Mouse (Mus musculus): ENCODE data around the gene Ust. TPM values are rescaled to one million over a fixed set of nuclear protein-coding genes. Genes with fewer than 3 reads are reported as not detected.

The Ust gene
- polyA plus RNA-seq, 1 experiment = 1.5 TPM

GRCm38 (mm10) chr10:8530505-8531051, 12.0 kb upstream of the Ust start:
- TF ChIP-seq CTCF (conservative IDR thresholded peaks at IDR 0.05; ENCODE audit: insufficient read depth, insufficient read length, low read depth, low read length) = no peak
- TF ChIP-seq POLR2A (IDR thresholded peaks at IDR 0.05; ENCODE audit: low read depth, low read length) = no peak

GRCm38 (mm10) chr10:8529173-8529572, 10.5 kb upstream of the Ust start:
- no peak overlapping the region for H3K4me3 ChIP-seq (ENCODE audit: insufficient read depth, low read depth, low read length)
- no peaks in the 10 kb centered on the region for H3K36me3 ChIP-seq (ENCODE audit: control insufficient read depth, insufficient read depth, low read length)
- peak; percentile 48 for TF ChIP-seq CTCF (conservative IDR thresholded peaks at IDR 0.05; ENCODE audit: insufficient read depth, insufficient read length, low read depth, low read length)
- no peak for TF ChIP-seq POLR2A (IDR thresholded peaks at IDR 0.05; ENCODE audit: low read depth, low read length)
- no peaks in the 10 kb centered on the region for H3K27me3 ChIP-seq (replicated peaks; ENCODE audit: control insufficient read depth, insufficient read depth, low read length)
- WGBS = 51% methylated on average over 7 of the region's 7 CpGs
- H3K4me1 ChIP-seq (ENCODE audit: control insufficient read depth, insufficient read depth, low read length) = no peaks in the 10 kb centered on the region
- H3K27ac ChIP-seq (ENCODE audit: insufficient read depth, low read depth, low read length) = no peak overlapping the region
- no peak for DNase-seq

More at GRCm38 (mm10) chr10:8530505-8531051, 12.0 kb upstream of the Ust start:
- H3K27me3 ChIP-seq (replicated peaks; ENCODE audit: control insufficient read depth, insufficient read depth, low read length) = no peaks in the 10 kb centered on the region
- no peak for DNase-seq
- H3K27ac ChIP-seq (ENCODE audit: insufficient read depth, low read depth, low read length) = no peak overlapping the region
- H3K4me3 ChIP-seq (ENCODE audit: insufficient read depth, low read depth, low read length) = no peak overlapping the region
- H3K4me1 ChIP-seq (ENCODE audit: control insufficient read depth, insufficient read depth, low read length) = no peaks in the 10 kb centered on the region
- H3K36me3 ChIP-seq (ENCODE audit: control insufficient read depth, insufficient read depth, low read length) = no peaks in the 10 kb centered on the region
- 76% methylated on average over 4 of the region's 4 CpGs for WGBS

GRCm38 (mm10) chr10:8525354-8525753, 6.7 kb upstream of the Ust start:
- Histone ChIP-seq H3K4me1 (ENCODE audit: control insufficient read depth, insufficient read depth, low read length) (no peaks in the 10 kb centered on the region), H3K36me3 (ENCODE audit: control insufficient read depth, insufficient read depth, low read length) (no peaks in the 10 kb centered on the region), H3K27me3 (replicated peaks; ENCODE audit: control insufficient read depth, insufficient read depth, low read length) (no peaks in the 10 kb centered on the region), H3K4me3 (ENCODE audit: insufficient read depth, low read depth, low read length) (no peak overlapping the region), H3K27ac (ENCODE audit: insufficient read depth, low read depth, low read length) (no peak overlapping the region)
- 86% methylated on average over 1 of the region's 1 CpGs for WGBS
- no peak for DNase-seq
- TF ChIP-seq CTCF (conservative IDR thresholded peaks at IDR 0.05; ENCODE audit: insufficient read depth, insufficient read length, low read depth, low read length) (no peak), POLR2A (IDR thresholded peaks at IDR 0.05; ENCODE audit: low read depth, low read length) (no peak)

- Histone ChIP-seq H3K4me3 (ENCODE audit: insufficient read depth, low read depth, low read length) (no peak overlapping the region), H3K36me3 (ENCODE audit: control insufficient read depth, insufficient read depth, low read length) (no peaks in the 10 kb centered on the region), H3K27ac (ENCODE audit: insufficient read depth, low read depth, low read length) (no peak overlapping the region), H3K27me3 (replicated peaks; ENCODE audit: control insufficient read depth, insufficient read depth, low read length) (no peaks in the 10 kb centered on the region), H3K4me1 (ENCODE audit: control insufficient read depth, insufficient read depth, low read length) (peaks cover 5% of the 10 kb centered on the region; the same call in 1 of the 2 replicates)
- WGBS = 90% methylated on average over 6 of the region's 6 CpGs
- no peak for DNase-seq
- TF ChIP-seq POLR2A (IDR thresholded peaks at IDR 0.05; ENCODE audit: low read depth, low read length) (no peak), CTCF (conservative IDR thresholded peaks at IDR 0.05; ENCODE audit: insufficient read depth, insufficient read length, low read depth, low read length) (no peak)
Measured at GRCm38 (mm10) chr10:8521536-8521935, 2.9 kb upstream of the Ust start.

GRCm38 (mm10) chr10:8520766-8521395, 2.3 kb upstream of the Ust start:
- 84% methylated on average over 7 of the region's 7 CpGs for WGBS
- H3K27ac ChIP-seq (ENCODE audit: insufficient read depth, low read depth, low read length) = no peak overlapping the region
- no peak for TF ChIP-seq POLR2A (IDR thresholded peaks at IDR 0.05; ENCODE audit: low read depth, low read length)
- TF ChIP-seq CTCF (conservative IDR thresholded peaks at IDR 0.05; ENCODE audit: insufficient read depth, insufficient read length, low read depth, low read length) = no peak
- no peak for DNase-seq
- no peaks in the 10 kb centered on the region for H3K27me3 ChIP-seq (replicated peaks; ENCODE audit: control insufficient read depth, insufficient read depth, low read length)
- H3K4me1 ChIP-seq (ENCODE audit: control insufficient read depth, insufficient read depth, low read length) = peaks cover 5% of the 10 kb centered on the region; the same call in 1 of the 2 replicates
- H3K4me3 ChIP-seq (ENCODE audit: insufficient read depth, low read depth, low read length) = no peak overlapping the region
- H3K36me3 ChIP-seq (ENCODE audit: control insufficient read depth, insufficient read depth, low read length) = no peaks in the 10 kb centered on the region

DNA sequence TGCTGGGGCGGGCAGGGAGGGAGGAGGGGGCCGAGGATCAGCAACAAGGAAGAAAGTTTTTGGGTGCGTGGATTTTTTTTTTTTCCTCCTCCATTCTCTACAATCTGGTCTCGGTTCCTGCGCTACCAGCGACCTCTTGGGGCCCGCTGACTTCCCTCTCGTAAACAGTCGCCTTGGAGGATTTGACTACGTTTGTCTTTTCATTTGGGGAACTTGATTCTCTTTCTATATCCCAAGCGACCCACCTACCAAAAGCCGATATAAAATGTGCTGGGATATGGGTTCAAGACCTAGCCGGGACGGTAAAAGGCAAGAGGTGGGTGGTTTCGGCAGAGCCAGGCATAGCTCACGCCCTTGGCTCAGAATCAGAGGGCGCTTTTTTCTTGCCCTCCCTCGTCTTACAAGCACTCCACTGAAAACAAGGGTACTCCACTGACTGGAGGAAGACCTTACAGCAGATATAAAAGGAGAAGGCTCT, 428 bp upstream of the Ust start:
- TF ChIP-seq CTCF (conservative IDR thresholded peaks at IDR 0.05; ENCODE audit: insufficient read depth, insufficient read length, low read depth, low read length) = no peak; the same call in 1 of the 2 replicates
- no peak for TF ChIP-seq POLR2A (IDR thresholded peaks at IDR 0.05; ENCODE audit: low read depth, low read length)
- Histone ChIP-seq H3K36me3 (ENCODE audit: control insufficient read depth, insufficient read depth, low read length) (no peaks in the 10 kb centered on the region), H3K4me3 (ENCODE audit: insufficient read depth, low read depth, low read length) (peak overlapping the region; percentile 79), H3K4me1 (ENCODE audit: control insufficient read depth, insufficient read depth, low read length) (peaks cover 5% of the 10 kb centered on the region; the same call in 1 of the 2 replicates), H3K27me3 (replicated peaks; ENCODE audit: control insufficient read depth, insufficient read depth, low read length) (no peaks in the 10 kb centered on the region), H3K27ac (ENCODE audit: insufficient read depth, low read depth, low read length) (peak overlapping the region; percentile 55; the same call in 1 of the 2 replicates)
- DNase-seq = no peak
- WGBS = 5% methylated on average over 18 of the region's 18 CpGs

- 4% methylated on average over 26 of the region's 26 CpGs for whole genome bisulfite sequencing
- TF ChIP-seq CTCF (conservative IDR thresholded peaks at IDR 0.05; ENCODE audit: insufficient read depth, insufficient read length, low read depth, low read length) (no peak), POLR2A (IDR thresholded peaks at IDR 0.05; ENCODE audit: low read depth, low read length) (no peak)
- Histone ChIP-seq H3K4me3 (ENCODE audit: insufficient read depth, low read depth, low read length) (peak overlapping the region; percentile 79), H3K27ac (ENCODE audit: insufficient read depth, low read depth, low read length) (no peak overlapping the region), H3K36me3 (ENCODE audit: control insufficient read depth, insufficient read depth, low read length) (no peaks in the 10 kb centered on the region), H3K4me1 (ENCODE audit: control insufficient read depth, insufficient read depth, low read length) (peaks cover 5% of the 10 kb centered on the region; the same call in 1 of the 2 replicates), H3K27me3 (replicated peaks; ENCODE audit: control insufficient read depth, insufficient read depth, low read length) (no peaks in the 10 kb centered on the region)
- DNase-seq = no peak
Measured at GRCm38 (mm10) chr10:8517591-8518140, 959 bp downstream of the Ust start.
